Mouse (Mus musculus) urinary bladder, postnatal 25 days (tissue): Measurements from ENCODE around the gene Abce1.

Experiments used
- DNase-seq: peaks from one replicate; pipeline ENCODE4 v3.0.0; 2022; ENCODE audit warnings: low spot score

Gene Abce1

GRCm38 (mm10) chr8:79639586-79640451 lies 71.7 kb downstream of the Abce1 start, which contains the start of gene Otud4:
Gene Otud4, plus strand, starts transcription at chr8:79639618.
- peak; percentile 44 for DNase-seq

DNA sequence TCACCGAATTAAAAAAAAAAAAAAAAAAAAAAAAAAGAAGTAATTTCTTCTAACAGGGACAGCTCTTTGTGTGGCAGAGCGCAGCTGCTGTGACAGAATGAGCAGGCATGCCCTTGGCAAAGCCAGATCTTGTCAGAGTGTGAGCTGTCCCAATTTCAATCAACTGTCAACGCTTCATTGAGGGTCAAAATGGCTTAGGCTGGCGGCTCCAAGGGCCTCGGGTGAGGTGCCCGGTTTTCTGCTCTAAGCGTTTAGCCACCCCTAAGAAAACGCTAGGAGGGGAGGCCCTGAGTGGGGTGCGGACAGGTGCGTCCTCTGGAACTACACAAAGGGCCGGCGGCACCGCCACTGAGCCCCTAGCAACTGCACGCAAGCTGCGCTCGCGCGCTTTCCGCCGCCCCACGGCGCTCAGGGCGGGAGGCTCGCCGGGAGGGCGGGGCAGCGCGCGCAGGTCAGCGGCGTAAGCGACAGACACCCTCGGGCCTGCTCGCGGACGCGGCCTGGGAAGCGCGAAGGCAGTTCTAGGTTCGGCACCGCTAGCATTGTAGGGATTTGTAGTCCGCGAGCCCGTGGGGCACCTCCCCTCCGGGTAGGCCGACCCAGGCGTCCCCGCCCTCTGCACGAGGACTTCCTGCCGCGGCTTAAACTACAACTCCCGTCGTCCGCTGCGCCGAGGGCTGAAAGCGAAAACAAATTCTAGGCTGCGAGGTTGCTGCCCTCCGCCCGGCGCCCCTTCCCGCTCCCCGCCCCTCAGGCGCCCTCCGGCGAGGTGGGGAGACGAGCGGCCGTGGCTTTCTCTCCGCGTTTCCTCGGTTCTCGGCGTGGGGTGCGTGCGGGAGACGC lies 72.6 kb downstream of the Abce1 start:
- peak; percentile 90 for DNase-seq

- DNase-seq: no peak
Observed at GRCm38 (mm10) chr8:79638001-79638706, 73.4 kb downstream of the Abce1 start.

GRCm38 (mm10) chr8:79637237-79637636 lies 74.3 kb downstream of the Abce1 start:
- DNase-seq: no peak

GRCm38 (mm10) chr8:79636151-79636550 lies 75.4 kb downstream of the Abce1 start:
- DNase-seq: no peak

GRCm38 (mm10) chr8:79635491-79635890 lies 76.0 kb downstream of the Abce1 start:
- no peak for DNase-seq
